Mouse (Mus musculus) cortical plate, adult 2 months (tissue): Measurements from ENCODE around the gene Gm35315.

Source experiments
- CTCF ChIP-seq: fragments of 200-500 bp; IDR thresholded peaks from 2 replicates; pipeline ENCODE4 v1.5.1; 2011; ENCODE audit warnings: mild to moderate bottlenecking, control low read depth, low read length; ENCODE audit not compliant: insufficient read depth; ENCODE audit errors: extremely low read depth
- POLR2A ChIP-seq: fragments of 200-500 bp; IDR thresholded peaks from 2 replicates; pipeline ENCODE4 v1.6.1; 2011; ENCODE audit warnings: mild to moderate bottlenecking, low read length, control low read depth; ENCODE audit not compliant: insufficient read depth; ENCODE audit errors: extremely low read depth

DNA sequence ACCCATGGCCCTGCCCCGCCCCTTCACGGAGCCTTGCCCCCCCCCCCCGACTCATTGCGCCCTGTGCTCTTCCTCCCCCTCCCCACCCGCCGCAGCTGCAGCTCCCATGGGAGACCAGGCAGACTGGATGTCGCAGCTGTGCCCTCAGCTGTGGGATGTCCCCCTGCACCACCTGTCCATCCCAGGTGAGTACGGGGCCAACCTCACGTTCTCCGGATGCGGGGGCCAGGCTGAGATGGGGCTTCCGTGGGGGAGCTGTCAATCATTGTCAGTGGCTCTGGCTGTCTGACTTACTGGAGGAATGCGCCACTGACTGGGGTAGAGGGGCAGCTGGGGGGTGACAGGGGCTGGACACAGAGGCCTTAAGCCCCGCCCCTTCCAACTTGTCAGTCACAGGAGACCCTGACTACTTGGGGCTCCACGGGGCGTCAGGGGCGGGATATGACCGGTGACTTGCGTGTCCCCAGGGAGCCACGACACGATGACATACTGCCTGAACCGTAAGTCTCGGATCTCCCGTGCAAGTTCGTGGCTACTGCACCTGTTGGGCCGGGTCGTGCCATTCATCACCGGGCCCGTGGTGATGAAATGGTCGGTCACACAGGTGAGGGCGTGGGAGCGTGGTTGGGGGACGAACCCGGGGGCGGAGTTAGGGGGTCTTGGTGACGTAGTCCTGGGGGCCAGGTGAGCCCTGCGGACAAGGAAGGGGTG lies 6.9 kb upstream of the Gm35315 start:
- TF ChIP-seq CTCF = no peak
- no peak for TF ChIP-seq POLR2A
